Mouse (Mus musculus): ENCODE measurements around the gene Rps27rt.
"Not testable (repeated sequence)": the region's sequence is repeated elsewhere in the genome, so short reads cannot be mapped to it uniquely, and the experiment has no call there.

Rps27rt gene

DNA sequence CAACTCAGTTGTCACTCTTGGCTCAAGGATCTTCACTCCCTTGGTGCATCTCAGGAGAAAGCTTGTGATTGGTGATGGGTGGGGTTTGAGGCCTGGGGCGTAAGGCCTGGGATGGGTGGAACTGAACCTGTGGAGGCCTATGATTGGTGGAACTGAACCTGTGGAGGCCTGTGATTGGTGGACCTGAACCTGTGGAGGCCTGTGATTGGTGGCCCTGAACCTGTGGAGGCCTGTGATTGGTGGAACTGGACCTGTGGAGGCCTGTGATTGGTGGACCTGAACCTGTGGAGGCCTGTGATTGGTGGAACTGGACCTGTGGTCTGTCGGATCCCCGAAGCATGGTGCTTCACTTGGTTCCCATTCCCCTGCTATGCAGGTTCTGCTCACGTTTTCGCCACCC lies 3.2 kb upstream of the Rps27rt start:
- no peak for DNase-seq (ENCODE audit: low read depth, low spot score)

DNA sequence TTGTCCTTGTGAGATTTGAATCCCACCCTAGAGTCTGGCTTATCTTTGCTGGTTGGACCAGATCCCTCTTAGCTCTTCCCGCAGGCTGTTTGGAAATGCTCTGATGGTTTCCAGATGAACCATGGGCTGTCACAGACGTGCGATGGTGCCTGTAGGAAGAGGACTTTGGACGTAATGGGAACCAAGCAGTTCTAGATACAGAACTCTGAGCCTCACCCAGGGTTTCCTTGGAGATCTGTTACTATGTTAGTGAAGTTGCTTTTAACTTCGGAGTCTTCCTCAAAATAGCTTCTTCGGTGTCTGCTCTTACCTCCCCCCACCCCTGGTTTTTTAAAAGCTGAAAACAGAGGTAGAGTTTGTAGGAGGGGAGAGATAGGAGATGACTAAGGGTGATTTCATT lies 2.6 kb downstream of the Rps27rt start:
- no peak for DNase-seq (ENCODE audit: low read depth, low spot score)

DNA sequence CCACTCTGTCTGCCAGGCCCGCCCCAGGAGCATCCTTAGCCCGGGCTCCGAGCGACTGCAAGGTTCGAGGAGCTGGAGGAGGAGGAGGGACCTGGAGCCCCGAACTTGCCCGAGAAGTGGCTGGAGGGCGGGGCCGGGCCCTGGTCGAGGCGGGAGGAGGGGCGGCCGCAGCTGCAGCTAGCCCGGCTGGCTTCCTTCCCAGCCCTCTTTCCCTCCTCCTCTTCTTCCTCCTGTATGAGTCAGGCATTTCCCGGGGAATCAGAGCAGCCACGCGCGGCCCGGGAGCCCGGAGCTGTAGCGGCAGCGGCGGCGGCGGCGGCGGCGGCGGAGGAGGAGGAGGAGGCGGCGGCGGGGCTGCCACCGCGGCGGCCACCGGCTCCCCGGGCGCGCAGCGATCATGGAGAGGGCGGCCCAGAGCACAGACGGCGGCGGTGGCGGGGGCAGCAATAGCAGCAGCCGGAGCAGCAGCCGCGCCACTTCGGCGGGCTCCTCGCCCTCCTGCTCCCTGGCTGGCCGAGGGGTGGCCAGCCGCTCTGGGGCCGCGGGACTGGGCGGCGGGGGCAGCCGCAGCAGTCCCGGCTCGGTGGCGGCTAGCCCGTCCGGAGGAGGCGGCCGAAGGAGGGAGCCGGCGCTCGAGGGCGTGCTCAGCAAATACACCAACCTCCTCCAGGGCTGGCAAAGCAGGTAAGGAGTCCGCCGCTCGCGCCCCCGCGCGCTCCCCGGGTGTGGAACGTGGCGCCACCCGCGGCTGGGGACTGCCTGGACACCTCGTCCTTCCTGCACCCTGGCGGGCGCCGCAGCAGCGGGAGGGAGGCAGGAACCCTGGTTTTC lies 4.0 kb downstream of the Rps27rt start, which contains the start of gene Osbpl10:
Gene Osbpl10, plus strand, starts transcription at position 289 of the 831 bp plus-strand sequence.
- peak; percentile 63 for DNase-seq (ENCODE audit: low read depth, low spot score)

DNA sequence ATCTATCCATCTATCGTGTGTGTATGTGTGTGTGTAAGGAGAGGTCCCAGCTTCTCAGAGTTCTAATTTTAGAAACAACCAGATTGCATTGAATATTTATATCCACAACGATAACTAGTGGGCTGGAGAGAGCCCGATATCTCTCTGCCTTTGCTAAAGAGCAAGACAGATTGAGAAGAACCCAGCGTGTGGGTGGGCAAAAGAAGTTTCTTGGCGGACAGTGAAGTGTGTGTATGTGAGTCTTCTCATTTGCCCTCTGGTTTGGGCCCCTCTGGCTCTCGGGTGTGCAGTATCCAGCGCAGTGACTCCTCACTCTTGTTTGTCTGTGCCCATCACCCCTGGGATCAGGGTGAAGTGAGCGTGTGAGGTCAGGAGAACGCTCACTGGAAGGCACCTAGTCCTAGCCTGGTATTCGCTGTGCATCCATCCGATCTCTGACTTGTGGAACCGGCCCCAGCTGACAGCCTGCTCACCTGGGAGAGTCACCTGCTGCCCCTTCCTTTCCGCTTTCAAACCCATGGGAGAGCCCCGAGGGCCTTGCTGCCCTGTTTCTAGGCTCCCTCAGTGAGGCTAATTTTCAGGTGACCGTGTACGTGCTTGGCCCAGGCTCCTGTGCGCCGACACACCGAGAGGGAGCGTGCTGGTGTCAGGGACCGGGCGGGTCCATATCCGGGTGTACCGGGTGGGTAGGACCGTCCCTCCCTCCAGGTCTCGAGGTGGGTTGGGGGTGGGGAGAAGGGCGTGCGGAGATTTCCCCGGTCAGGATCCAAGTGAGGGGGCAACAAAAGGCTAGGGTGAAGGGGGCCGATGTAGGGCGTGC lies 4.9 kb downstream of the Rps27rt start:
- DNase-seq (ENCODE audit: low read depth, low spot score): no peak

DNA sequence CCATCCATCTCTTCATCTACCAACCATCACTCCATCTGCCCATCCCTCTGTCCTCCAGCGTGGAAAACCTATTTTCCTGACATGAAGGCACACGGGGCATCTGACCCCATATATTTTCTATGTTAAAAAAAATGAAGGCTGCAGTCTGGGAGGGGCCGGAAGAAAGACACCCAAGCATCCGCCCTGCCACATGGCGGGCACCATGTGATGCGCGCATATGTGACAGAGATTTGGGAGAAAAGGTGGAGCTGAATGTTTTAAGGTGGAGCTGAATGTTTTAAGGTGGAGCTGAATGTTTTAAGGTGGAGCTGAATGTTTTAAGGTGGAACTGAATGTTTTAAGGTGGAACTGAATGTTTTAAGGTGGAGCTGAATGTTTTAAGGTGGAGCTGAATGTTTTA lies 16.3 kb downstream of the Rps27rt start:
- DNase-seq (ENCODE audit: low read depth, low spot score): not testable (repeated sequence)

DNA sequence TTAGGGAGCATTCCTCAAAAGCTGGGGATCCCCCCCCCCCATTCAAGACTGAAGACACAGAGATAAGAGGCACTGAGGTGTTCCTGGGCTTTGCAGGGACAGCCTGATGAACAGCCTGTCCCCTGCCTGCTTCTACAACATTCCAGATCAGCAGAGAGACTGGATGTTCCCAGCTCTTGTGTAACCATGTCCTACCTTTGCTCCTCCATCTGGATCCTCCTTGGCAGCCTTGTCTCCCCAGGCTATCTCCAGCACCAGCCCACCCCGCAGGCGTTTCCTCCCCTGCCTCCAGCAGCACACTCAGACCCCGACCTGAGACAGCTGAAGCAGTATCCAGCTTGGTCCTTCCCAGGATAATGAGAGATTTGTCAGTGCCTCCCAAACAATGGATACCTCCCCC lies 18.4 kb downstream of the Rps27rt start:
- no peak for DNase-seq (ENCODE audit: low read depth, low spot score)

DNA sequence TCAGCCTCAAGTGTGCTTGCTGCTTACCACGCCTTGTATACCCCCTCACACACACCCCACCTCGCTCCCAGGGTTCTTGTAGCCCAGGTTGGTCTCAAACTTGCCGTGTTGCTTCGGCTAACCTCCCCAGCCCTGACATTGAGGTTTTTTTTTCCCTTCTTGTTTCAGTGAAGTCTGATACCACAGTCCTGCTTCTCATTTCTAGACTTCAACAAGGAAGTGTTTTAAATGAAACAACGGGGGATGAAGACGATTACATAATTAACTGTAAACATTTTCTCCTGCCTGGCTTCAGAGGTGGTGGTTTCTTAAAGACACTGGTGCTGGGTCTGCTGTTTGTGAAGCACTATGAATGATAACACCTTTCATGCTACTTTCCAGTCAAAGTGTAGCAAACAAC lies 21.7 kb downstream of the Rps27rt start:
- no peak for DNase-seq (ENCODE audit: low read depth, low spot score)

DNA sequence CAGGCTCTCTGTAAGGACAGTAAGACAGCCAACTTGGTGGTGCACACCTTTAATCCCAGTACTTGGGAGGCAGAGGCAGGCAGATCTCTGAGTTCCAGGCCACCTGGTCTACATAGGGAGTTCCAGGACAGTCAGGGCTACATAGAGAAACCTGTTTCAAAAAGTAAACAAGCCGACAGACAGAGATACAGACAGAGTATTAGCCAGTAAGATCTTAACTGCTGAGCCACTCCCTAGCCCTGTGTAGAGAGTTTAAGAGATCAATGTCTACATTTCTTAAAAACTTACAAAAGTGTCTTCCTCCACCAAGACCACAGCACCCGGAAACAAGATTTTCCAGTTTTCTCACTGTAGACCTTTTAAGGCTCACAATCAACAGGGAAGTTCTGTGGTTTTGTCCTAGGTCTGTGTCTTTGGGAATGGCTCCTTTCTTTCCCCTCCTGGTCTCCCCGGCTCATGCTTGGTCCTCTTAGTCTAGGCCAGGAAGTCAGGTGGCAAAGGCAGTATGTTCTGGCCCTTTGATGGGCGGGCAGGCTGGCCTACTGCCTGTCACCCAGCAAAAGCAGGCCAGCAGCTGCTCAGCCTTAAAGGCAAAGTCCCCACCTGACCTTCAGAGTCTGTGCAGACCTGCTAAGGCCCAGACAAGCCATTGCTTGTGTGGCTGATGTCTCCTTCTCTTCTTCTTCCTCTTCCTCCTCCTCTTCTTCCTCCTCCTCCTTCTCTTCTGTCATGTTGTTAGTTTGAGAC lies 22.3 kb downstream of the Rps27rt start:
- DNase-seq (ENCODE audit: low read depth, low spot score): no peak

DNA sequence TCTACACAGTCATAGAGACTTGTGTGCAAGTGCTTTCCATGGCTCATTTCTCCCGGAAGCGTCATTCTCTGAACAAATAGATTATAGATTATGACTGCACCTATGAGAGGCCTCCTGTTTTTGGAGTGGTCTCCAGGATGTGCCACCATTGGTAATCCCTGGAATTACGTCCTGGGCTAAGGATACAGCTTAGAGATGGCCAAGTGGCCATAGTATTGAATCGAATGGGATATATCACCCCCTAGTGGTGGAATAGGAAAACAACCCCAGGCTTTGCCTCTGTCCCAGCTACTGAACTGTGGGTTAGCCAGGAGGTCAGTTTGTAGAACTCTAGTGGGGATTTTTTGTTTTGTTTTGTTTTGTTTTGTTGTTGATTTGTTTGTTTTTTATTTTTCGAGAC lies 25.6 kb downstream of the Rps27rt start:
- DNase-seq (ENCODE audit: low read depth, low spot score): peak; percentile 70

DNA sequence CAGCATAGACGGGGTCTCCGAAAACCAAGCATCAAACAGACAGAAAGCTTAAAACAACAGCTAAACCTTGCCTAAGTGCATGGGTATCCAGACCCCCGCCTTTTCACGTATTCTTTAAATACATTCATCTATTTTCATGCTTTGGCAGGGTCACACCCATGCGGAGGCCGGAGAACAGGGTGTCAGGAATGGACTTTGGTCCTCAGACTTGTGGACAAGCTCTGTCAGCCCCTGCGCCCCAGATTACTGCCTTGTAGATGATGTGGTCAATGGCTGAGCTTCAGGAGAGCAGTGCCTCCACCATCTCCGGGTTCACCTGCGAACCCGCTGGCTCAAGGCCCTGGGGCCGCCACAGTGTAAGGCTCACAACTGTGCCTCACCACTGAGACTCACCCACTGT lies 27.2 kb downstream of the Rps27rt start:
- no peak for DNase-seq (ENCODE audit: low read depth, low spot score)

DNA sequence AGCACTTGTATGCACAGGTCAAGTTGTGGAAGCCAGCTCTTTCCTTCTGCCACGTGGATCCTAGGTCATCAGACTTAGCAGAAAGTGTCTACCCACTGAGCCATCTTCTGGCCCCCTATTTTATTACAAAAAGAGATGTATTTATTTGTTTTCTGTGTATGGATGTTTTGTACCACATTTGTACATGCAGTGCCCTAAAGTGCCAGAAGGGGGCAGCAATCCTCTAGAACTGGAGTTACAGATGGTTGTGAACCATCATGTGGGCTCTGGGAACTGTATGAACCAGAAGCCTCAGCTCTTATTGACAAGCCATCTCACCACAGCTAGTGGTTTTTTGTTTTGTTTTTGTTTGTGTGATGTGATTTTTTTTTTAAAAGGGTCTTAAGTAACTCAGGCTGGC lies 29.7 kb downstream of the Rps27rt start:
- DNase-seq (ENCODE audit: low read depth, low spot score): no peak

DNA sequence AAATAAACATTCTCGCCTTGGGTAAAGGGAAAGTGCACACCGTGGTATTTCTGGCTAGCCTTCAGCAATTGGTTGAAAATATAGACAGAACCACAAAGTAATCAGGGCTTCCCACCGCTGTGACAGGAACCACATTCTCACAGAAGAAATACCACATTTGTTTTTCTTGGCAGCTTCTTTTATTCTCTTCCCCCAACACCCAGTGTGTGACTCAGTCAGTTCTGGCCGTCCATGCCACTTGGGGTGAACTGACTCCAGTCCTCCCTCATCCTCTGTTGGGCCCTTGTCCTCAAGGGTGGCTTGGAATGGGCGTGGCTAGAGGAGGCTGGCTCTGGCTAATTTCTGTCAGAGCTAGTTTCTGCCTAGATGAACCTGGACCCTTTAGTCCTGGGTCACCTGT lies 34.1 kb downstream of the Rps27rt start:
- no peak for DNase-seq (ENCODE audit: low read depth, low spot score)

DNA sequence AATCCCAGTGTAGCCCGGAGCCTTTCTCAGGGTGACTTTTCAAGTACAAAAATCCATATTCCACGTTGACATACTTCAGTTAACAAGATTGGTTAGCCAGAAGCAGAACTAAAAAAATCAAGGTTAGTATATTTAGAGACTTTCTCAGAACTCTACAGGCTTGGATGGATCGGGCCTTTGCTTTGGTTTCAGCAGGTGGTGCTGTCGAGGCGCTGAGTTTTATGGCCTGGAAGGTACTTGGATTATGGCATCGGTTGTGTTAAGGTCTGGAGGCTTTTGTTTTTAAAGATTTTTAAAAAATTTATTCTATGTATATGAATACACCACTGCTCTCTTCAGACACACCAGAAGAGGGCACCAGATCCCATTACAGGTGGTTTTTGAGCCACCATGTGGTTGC lies 37.0 kb downstream of the Rps27rt start:
- no peak for DNase-seq (ENCODE audit: low read depth, low spot score)

DNA sequence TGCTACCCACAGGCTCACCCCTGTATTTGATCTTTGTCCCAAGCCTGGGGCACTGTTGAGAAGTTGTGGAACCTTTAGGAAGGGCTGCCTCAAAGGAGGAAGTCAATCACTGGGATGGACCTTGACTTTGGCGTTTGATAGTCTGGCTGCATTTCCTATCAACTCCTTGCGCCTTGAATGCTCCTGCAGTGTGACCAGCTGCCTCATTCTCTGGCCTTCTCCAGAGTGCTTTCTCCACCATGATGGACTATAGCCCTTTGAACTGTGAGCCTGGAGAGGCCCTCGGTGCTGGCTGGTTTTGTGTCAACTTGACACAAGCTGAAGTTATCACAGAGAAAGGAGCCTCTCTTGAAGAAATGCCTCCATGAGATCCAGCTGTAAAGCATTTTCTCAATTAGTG lies 37.9 kb downstream of the Rps27rt start:
- no peak for DNase-seq (ENCODE audit: low read depth, low spot score)

DNA sequence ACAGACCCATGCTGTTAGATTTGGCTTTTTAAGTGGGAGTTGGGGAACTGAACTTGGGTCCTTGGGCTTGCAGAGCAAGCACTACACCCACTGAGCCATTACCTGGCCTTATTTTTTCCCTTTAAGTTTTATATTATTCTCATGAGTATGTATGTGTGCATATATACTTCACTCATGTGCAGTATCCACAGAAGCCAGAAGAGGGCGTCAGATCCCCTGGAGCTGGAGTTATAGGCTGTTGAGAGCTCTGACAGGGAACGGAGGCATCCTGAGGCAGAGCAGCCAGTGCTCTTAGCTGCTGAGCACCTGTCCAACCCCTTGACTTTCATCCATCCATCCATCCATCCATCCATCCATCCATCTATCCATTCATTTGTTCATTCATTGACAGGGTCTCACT lies 45.9 kb downstream of the Rps27rt start:
- no peak for DNase-seq (ENCODE audit: low read depth, low spot score)

DNA sequence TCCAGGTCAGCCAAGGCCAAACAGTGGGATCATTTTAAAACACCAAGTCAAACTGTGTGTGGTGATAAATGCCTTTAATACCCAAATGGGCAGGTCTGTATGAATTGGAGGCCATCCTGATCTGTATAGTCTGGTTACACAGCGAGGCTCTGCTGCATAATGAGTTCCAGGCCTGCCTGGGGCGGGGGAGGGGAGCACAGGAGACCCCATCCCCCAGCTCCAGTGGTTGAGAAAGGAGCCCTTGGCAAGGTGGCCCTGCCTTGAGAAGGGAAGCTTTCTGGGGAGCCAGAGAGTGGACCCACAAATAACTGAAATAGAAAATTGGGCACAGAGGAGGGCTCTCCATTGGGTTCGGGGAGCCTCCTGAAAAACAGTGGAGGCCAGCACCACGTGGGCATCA lies 47.2 kb downstream of the Rps27rt start:
- no peak for DNase-seq (ENCODE audit: low read depth, low spot score)

DNA sequence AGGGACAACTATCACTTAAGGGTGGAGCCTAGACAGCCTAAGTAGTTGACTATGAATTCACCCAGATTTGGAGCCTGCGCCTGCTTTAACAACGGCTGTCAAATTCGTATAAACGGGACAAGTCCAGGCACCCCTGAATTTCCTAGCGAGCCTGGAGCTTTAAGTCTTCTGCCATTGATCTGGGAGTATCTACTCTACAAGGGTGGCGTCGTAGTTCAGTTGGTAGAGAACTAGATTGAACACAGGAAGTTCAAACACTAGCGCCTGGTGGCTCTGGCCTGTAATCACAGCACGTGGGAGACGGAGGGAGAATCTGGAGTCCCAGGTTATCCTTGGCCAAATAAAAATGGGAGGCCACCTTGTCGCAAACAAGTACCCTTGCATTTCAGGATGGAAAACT lies 48.3 kb downstream of the Rps27rt start:
- DNase-seq (ENCODE audit: low read depth, low spot score): no peak

DNA sequence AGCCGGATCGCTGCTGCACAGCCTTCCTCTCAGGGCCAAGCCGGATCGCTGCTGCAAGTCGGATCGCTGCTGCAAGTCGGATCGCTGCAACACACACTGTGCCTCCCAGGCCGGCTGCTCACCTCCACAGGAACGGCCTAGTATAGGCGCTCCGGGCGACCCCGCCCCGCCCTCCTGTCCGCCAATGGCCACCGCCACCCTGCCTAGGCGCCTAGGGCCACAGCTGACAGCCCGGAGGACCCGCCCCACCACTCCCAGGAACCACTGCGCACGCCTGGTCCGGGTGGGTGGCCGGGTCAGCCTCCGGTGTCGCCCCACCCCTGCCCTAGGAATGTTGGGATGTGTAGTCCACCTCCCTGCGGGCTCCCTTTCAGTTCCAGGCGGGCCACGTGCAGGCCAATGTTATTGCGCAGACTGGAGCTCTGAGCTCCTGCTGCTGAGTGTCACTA lies 48.8 kb downstream of the Rps27rt start, which contains the start of gene Gpd1l:
Gene Gpd1l, minus strand, starts transcription at position 265 of the 449 bp plus-strand sequence.
- peak; percentile 94 for DNase-seq (ENCODE audit: low read depth, low spot score)

DNA sequence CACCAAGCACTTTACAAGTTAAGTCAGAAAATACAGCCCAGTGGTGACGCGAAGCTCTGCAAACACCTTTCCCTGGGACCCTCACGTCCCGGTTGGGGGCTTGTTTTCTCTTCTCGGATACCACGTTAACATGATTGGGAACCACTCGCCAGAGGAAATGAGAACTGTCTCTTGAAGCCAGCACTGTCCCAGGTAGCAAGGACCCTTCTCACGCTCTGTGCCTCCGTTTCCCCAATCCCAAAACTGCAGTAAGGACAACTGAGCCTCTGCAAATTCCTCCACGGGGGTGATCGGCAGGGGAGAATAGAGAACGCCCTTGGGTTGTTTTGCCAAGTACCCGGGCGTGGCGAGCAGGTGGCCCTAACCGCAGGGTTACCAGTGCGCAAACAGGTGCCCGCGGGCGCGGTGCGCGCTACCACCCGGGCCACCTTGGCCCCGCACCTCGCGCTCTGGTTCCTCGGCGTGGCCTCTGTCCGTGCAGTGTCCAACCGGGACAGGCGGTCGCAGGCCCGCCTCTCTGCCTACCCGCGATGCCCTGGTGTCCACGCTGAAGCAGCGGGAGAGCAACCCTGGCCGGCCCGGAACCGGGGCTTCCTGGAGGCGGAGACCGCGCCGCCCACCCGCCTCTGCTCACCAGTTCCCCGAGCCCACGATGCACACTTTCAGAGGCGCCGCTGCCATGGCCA lies 49.4 kb downstream of the Rps27rt start:
- no peak for DNase-seq (ENCODE audit: low read depth, low spot score)

DNA sequence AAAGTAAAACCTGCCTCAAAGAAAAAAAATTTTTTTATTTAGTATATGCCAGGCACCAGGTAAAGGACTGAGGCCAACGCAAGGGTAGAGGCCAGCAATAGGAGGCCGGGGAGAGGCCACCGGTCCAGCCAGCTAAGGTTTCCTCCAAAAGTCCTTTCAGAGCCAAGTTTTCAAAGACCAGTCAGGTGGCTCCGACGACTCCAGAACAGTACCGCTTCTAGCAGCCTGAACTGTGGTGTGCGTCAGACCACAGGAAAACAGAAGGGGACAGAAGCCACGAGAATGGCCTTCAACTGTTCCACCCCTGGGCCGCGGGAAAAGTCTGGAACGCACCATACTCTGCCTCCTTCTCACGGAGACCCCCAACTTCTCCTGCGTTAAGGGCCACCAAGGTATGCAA lies 49.9 kb downstream of the Rps27rt start:
- no peak for DNase-seq (ENCODE audit: low read depth, low spot score)
